Mouse (Mus musculus): ENCODE data around the gene Irf5.

- TF ChIP-seq POLR2A (IDR thresholded peaks at IDR 0.05; ENCODE audit: low read depth, low read length), result no peak
- TF ChIP-seq CTCF (IDR thresholded peaks at IDR 0.05; ENCODE audit: extremely low read depth, insufficient read depth, insufficient read length, insufficient replicate concordance), result peak; percentile 36; the same call in 1 of the 2 replicates
These were observed 1.2 kb upstream of the Irf5 start for GRCm38 (mm10) chr6:29525256-29525655.

Data from spleen, adult 2 months (tissue).